Mouse (Mus musculus): Measurements from ENCODE around the gene Zfp800. TPM values are rescaled to one million over a fixed set of nuclear protein-coding genes. Genes with fewer than 3 reads are reported as not detected.

The Zfp800 gene
- polyA plus RNA-seq, 1 experiment from 2014 or later: 19.3 TPM

GRCm38 (mm10) chr6:28385169-28385568 is 12.6 kb downstream of the Zfp800 start:
- H3K9me3 ChIP-seq (replicated peaks): no peaks in the 10 kb centered on the region
- no peaks in the 10 kb centered on the region for H3K4me1 ChIP-seq
- 72% methylated on average over 3 of the region's 3 CpGs for WGBS
- ATAC-seq (replicated peaks; ENCODE audit: low FRiP score): no peak
- H3K36me3 ChIP-seq: no peaks in the 10 kb centered on the region
- H3K4me3 ChIP-seq (replicated peaks): no peak overlapping the region
- no peak overlapping the region for H3K9ac ChIP-seq
- no peak overlapping the region for H3K27ac ChIP-seq
- H3K4me2 ChIP-seq: no peak overlapping the region
- no peaks in the 10 kb centered on the region for H3K27me3 ChIP-seq

GRCm38 (mm10) chr6:28381983-28382382 is 15.8 kb downstream of the Zfp800 start:
- no peak for ATAC-seq (replicated peaks; ENCODE audit: low FRiP score)
- H3K4me1 ChIP-seq: no peaks in the 10 kb centered on the region
- H3K9me3 ChIP-seq (replicated peaks): no peaks in the 10 kb centered on the region
- H3K9ac ChIP-seq: no peak overlapping the region
- WGBS: 45% methylated on average over 4 of the region's 4 CpGs
- no peaks in the 10 kb centered on the region for H3K27me3 ChIP-seq
- no peak overlapping the region for H3K4me2 ChIP-seq
- H3K4me3 ChIP-seq (replicated peaks): no peak overlapping the region
- no peak overlapping the region for H3K27ac ChIP-seq
- H3K36me3 ChIP-seq: no peaks in the 10 kb centered on the region

DNA sequence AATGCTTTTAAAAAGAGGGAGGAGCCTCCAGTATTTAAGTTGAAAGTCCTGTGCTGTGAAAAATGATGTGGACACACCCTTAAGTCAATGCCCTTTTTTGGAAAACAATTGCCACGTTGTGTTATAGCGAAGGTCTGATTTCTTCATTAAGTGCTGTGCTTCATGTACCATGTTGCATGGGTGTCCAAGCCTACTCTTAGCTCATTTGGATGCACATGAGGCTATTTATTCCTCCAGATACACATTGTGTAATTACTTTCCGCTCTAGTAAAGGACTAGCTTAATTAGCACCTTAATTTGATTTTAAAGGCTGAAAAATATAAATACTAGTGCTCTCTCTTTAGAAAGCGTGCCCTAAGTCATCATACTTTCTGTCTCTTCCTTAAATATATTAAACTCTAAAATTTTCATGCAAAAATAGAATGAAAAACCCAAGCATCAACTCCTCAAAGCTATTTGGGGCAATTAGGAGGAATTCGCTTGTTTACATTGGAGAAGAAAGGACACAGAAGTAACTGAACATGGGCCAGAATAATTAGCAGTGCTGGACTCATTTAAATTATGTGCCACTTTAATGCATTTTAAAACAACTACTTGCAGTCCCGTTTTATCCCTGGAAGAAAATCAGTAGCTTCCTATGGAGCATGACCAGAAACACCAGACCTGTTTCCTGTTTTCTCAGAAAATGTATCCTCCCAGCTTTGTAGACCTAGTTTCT is 27.7 kb downstream of the Zfp800 start:
- no peaks in the 10 kb centered on the region for H3K4me1 ChIP-seq
- ATAC-seq (replicated peaks; ENCODE audit: low FRiP score): no peak
- H3K4me3 ChIP-seq (replicated peaks): no peak overlapping the region
- no peaks in the 10 kb centered on the region for H3K36me3 ChIP-seq
- H3K9me3 ChIP-seq (replicated peaks): no peaks in the 10 kb centered on the region
- H3K27ac ChIP-seq: no peak overlapping the region
- 76% methylated on average over 6 of the region's 6 CpGs for WGBS
- no peak overlapping the region for H3K9ac ChIP-seq
- no peak overlapping the region for H3K4me2 ChIP-seq
- no peaks in the 10 kb centered on the region for H3K27me3 ChIP-seq

GRCm38 (mm10) chr6:28367575-28367974 is 30.2 kb downstream of the Zfp800 start:
- 93% methylated on average over 9 of the region's 9 CpGs for WGBS
- H3K4me2 ChIP-seq: no peak overlapping the region
- H3K36me3 ChIP-seq: no peaks in the 10 kb centered on the region
- no peaks in the 10 kb centered on the region for H3K27me3 ChIP-seq
- H3K9me3 ChIP-seq (replicated peaks): no peaks in the 10 kb centered on the region
- no peak overlapping the region for H3K27ac ChIP-seq
- H3K4me3 ChIP-seq (replicated peaks): no peak overlapping the region
- H3K9ac ChIP-seq: no peak overlapping the region
- ATAC-seq (replicated peaks; ENCODE audit: low FRiP score): no peak
- H3K4me1 ChIP-seq: no peaks in the 10 kb centered on the region

- no peaks in the 10 kb centered on the region for H3K4me1 ChIP-seq
- no peak overlapping the region for H3K9ac ChIP-seq
- no peaks in the 10 kb centered on the region for H3K9me3 ChIP-seq (replicated peaks)
- H3K4me3 ChIP-seq (replicated peaks): no peak overlapping the region
- H3K27ac ChIP-seq: no peak overlapping the region
- no peaks in the 10 kb centered on the region for H3K27me3 ChIP-seq
- no peak overlapping the region for H3K4me2 ChIP-seq
- ATAC-seq (replicated peaks; ENCODE audit: low FRiP score): no peak
- WGBS: 60% methylated on average over 3 of the region's 3 CpGs
- H3K36me3 ChIP-seq: no peaks in the 10 kb centered on the region
Observed at GRCm38 (mm10) chr6:28351066-28351465, 46.7 kb downstream of the Zfp800 start.

- no peaks in the 10 kb centered on the region for H3K36me3 ChIP-seq
- no peak overlapping the region for H3K4me2 ChIP-seq
- H3K27ac ChIP-seq: no peak overlapping the region
- H3K27me3 ChIP-seq: no peaks in the 10 kb centered on the region
- no peak for ATAC-seq (replicated peaks; ENCODE audit: low FRiP score)
- H3K4me3 ChIP-seq (replicated peaks): no peak overlapping the region
- H3K9me3 ChIP-seq (replicated peaks): no peaks in the 10 kb centered on the region
- no peak overlapping the region for H3K9ac ChIP-seq
- H3K4me1 ChIP-seq: no peaks in the 10 kb centered on the region
Observed at GRCm38 (mm10) chr6:28345677-28346076, 52.1 kb downstream of the Zfp800 start.

DNA sequence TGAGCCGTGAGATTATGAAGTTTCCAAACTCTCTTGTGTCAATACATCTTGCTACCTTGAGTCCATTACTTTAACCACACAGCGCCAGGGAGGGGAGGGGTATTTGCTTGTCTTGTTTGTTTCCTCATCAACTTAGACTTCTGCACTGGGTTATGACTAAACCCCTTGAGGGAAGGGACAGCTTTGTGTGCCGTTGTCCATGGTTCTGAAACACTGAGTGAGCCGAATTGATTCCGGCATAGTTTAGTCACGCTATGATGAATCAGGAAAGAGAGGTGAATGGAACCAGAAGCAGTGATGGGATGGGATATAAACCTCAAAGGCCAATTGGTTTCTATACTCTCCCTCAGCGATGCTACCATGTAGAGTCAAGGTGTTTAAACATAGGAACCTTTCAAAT is 52.6 kb downstream of the Zfp800 start:
- H3K4me3 ChIP-seq (replicated peaks): no peak overlapping the region
- no peaks in the 10 kb centered on the region for H3K27me3 ChIP-seq

GRCm38 (mm10) chr6:28342863-28343262 is 54.9 kb downstream of the Zfp800 start:
- Histone ChIP-seq H3K4me2 (no peak overlapping the region), H3K9ac (no peak overlapping the region), H3K4me3 (replicated peaks) (no peak overlapping the region), H3K9me3 (replicated peaks) (no peaks in the 10 kb centered on the region), H3K27ac (no peak overlapping the region), H3K27me3 (no peaks in the 10 kb centered on the region), H3K36me3 (no peaks in the 10 kb centered on the region), H3K4me1 (no peaks in the 10 kb centered on the region)
- 84% methylated on average over 5 of the region's 5 CpGs for WGBS
- no peak for ATAC-seq (replicated peaks; ENCODE audit: low FRiP score)

More for the DNA sequence above, 52.6 kb downstream of the Zfp800 start:
- Histone ChIP-seq H3K9ac (no peak overlapping the region), H3K36me3 (no peaks in the 10 kb centered on the region), H3K27ac (no peak overlapping the region), H3K4me2 (no peak overlapping the region), H3K4me1 (no peaks in the 10 kb centered on the region), H3K9me3 (replicated peaks) (no peaks in the 10 kb centered on the region)
- 50% methylated on average over 7 of the region's 7 CpGs for WGBS
- ATAC-seq (replicated peaks; ENCODE audit: low FRiP score): no peak

DNA sequence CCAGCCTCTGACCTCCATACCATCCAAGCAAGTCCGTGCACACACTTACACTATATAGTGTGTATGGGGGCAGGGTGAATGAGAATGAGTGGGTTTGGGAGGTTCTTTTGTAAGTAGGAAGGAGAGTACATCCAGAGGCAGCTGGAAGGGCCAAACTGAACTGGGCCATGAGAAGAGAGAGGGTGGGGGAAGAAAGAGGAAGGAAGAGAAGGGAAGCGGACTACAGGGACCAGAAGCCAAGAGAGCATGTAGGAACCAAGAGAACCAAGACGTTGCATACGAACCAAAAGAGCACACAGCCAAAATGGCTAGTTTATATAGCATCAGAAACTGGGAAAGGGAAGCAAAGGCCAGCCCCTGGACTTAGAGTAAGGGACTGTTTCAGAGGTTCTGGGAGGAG is 56.6 kb downstream of the Zfp800 start:
- Histone ChIP-seq H3K27me3 (no peaks in the 10 kb centered on the region), H3K27ac (no peak overlapping the region), H3K36me3 (no peaks in the 10 kb centered on the region), H3K4me3 (replicated peaks) (no peak overlapping the region), H3K4me2 (no peak overlapping the region), H3K4me1 (no peaks in the 10 kb centered on the region), H3K9me3 (replicated peaks) (no peaks in the 10 kb centered on the region), H3K9ac (no peak overlapping the region)
- 88% methylated on average over 4 of the region's 4 CpGs for WGBS
- ATAC-seq (replicated peaks; ENCODE audit: low FRiP score): no peak

DNA sequence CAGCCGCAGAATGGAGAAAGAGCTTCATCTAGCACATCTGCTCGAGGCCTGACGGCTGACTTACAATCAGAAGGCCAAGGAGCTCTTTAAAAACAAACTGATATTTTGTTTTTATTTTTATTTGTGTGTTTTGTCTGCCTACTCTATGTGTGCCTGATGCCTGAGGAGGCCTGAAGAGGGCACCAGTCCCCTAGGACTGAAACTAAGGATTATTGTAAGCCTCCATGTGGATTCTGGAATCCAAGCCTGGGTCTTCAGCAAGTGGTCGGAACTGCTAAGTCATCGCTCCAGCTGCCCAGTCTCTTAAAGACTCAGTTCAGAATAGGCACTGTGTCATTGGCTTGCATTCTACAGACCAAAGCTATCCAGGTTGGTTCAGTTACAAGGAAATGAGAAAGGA is 58.4 kb downstream of the Zfp800 start:
- Histone ChIP-seq H3K27me3 (no peaks in the 10 kb centered on the region), H3K4me1 (no peaks in the 10 kb centered on the region), H3K27ac (no peak overlapping the region), H3K4me3 (replicated peaks) (no peak overlapping the region), H3K36me3 (no peaks in the 10 kb centered on the region), H3K9me3 (replicated peaks) (no peaks in the 10 kb centered on the region), H3K9ac (no peak overlapping the region), H3K4me2 (no peak overlapping the region)
- WGBS: 86% methylated on average over 5 of the region's 5 CpGs
- ATAC-seq (replicated peaks; ENCODE audit: low FRiP score): no peak

DNA sequence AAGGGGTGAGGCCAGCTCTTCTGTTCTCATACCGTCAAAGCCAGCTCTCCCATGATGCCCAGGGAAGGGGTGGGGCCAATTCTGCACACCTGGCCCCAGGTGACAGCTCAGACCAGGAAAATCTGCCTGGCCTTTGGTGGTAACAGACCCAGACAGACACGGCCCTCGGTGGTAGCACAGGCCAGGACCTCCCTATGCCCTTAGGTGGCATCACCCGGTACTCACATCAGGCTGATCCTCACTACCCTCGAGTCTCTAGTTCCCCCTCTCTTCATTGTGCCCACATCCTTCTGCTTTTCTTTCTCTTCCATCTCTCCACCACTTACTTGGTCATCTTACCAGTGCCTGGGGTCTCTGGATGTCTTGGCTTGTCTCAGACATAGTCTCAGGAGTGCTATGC is 64.1 kb downstream of the Zfp800 start:
- Histone ChIP-seq H3K4me1 (no peaks in the 10 kb centered on the region), H3K9me3 (replicated peaks) (no peaks in the 10 kb centered on the region), H3K9ac (no peak overlapping the region), H3K27ac (no peak overlapping the region), H3K27me3 (no peaks in the 10 kb centered on the region), H3K4me3 (replicated peaks) (no peak overlapping the region), H3K36me3 (no peaks in the 10 kb centered on the region), H3K4me2 (no peak overlapping the region)
- no peak for ATAC-seq (replicated peaks; ENCODE audit: low FRiP score)
- WGBS: 89% methylated on average over 5 of the region's 5 CpGs

DNA sequence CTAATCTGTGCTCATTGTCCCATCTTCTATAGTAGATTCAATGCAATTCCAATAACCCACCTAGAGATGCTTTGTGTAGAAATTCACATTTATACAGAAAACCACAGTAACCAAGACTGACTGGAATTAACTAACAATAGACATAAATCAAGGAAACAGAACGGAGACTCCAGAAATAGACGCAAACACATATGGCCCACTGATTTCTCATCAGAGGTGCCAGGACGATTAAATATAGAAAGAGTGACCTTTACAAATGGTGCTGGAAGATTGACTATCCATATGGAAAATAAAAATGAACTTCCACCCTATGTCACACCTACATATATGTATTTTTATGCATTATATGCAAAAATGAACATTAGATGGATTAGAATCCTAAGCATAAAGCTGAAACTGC is 65.3 kb downstream of the Zfp800 start:
- H3K36me3 ChIP-seq: no peaks in the 10 kb centered on the region
- ATAC-seq (replicated peaks; ENCODE audit: low FRiP score): no peak
- no peaks in the 10 kb centered on the region for H3K27me3 ChIP-seq
- H3K27ac ChIP-seq: no peak overlapping the region
- 81% methylated on average over 3 of the region's 3 CpGs for WGBS
- no peak overlapping the region for H3K9ac ChIP-seq
- H3K4me3 ChIP-seq (replicated peaks): no peak overlapping the region
- no peak overlapping the region for H3K4me2 ChIP-seq
- H3K4me1 ChIP-seq: no peaks in the 10 kb centered on the region
- H3K9me3 ChIP-seq (replicated peaks): no peaks in the 10 kb centered on the region

GRCm38 (mm10) chr6:28329815-28330214 is 68.0 kb downstream of the Zfp800 start:
- H3K27ac ChIP-seq: no peak overlapping the region
- WGBS: 62% methylated on average over 6 of the region's 6 CpGs
- no peak overlapping the region for H3K9ac ChIP-seq
- H3K4me1 ChIP-seq: no peaks in the 10 kb centered on the region
- ATAC-seq (replicated peaks; ENCODE audit: low FRiP score): no peak
- no peaks in the 10 kb centered on the region for H3K9me3 ChIP-seq (replicated peaks)
- no peak overlapping the region for H3K4me3 ChIP-seq (replicated peaks)
- no peak overlapping the region for H3K4me2 ChIP-seq
- H3K36me3 ChIP-seq: no peaks in the 10 kb centered on the region
- no peaks in the 10 kb centered on the region for H3K27me3 ChIP-seq

Measured in kidney, embryonic 15.5 days (tissue).